Mouse (Mus musculus) embryonic facial prominence, embryonic 14.5 days (tissue): ENCODE measurements around the gene Rad54l2. TPM values are rescaled to one million over a fixed set of nuclear protein-coding genes. Genes with fewer than 3 reads are reported as not detected.

Experiments
- ATAC-seq: fragments of 200-750 bp; cut with Nextera tagmentation; 2 replicates; pipeline ENCODE4 v1.8.0; 2017; ENCODE audit warnings: low read depth, moderate number of reproducible peaks, moderate TSS enrichment
- DNase-seq: peaks from one replicate; pipeline ENCODE4 v3.0.0-alpha.2; 2015; ENCODE audit warnings: low spot score
- H3K27ac ChIP-seq: fragments of 300-500 bp; sonication (generic); replicated peaks from 2 replicates; pipeline ENCODE4 v1.5.1; 2014; ENCODE audit warnings: low read depth, mild to moderate bottlenecking, low read length, moderate library complexity
- H3K27me3 ChIP-seq: fragments of 300-500 bp; sonication (generic); replicated peaks from 2 replicates; pipeline ENCODE4 v1.6.1; 2014; ENCODE audit warnings: low read length; ENCODE audit not compliant: control insufficient read depth, insufficient read depth
- H3K36me3 ChIP-seq: fragments of 300-500 bp; sonication (generic); 2 replicates; pipeline ENCODE4 v1.6.1; 2014; ENCODE audit warnings: low read length, mixed read lengths; ENCODE audit not compliant: control insufficient read depth, insufficient read depth
- H3K4me1 ChIP-seq: fragments of 300-500 bp; sonication (generic); 2 replicates; pipeline ENCODE4 v1.6.1; 2014; ENCODE audit warnings: antibody characterized with exemption, low read length; ENCODE audit not compliant: control insufficient read depth, insufficient read depth
- H3K4me2 ChIP-seq: fragments of 300-500 bp; sonication (generic); 2 replicates; pipeline ENCODE4 v1.6.1; 2014; ENCODE audit warnings: low read depth, mild to moderate bottlenecking, low read length, moderate library complexity, mixed read lengths
- H3K4me3 ChIP-seq: fragments of 300-500 bp; sonication (generic); 2 replicates; pipeline ENCODE4 v1.5.1; 2014; ENCODE audit warnings: low read depth, mild to moderate bottlenecking, low read length
- H3K9ac ChIP-seq: fragments of 300-500 bp; sonication (generic); 2 replicates; pipeline ENCODE4 v1.6.1; 2014; ENCODE audit warnings: low read depth, mild to moderate bottlenecking, low read length, moderate library complexity, mixed read lengths
- H3K9me3 ChIP-seq: fragments of 300-500 bp; sonication (generic); 2 replicates; pipeline ENCODE4 v1.6.1; 2016; ENCODE audit warnings: low read length; ENCODE audit not compliant: control insufficient read depth
- WGBS: fragments of 180-500 bp; shearing (Covaris S2); extraction: QIAGEN DNeasy Blood & Tissue Kit; methylation state at CpG from one replicate; pipeline ENCODE4 v1.1.7; 2014; 5-methylcytosine and 5-hydroxymethylcytosine counted together
- polyA plus RNA-seq: library from polyadenylated mRNA; unstranded; fragments of >200 nt; fragmentation: Nextera tagmentation; extraction: Ambion mirVana; gene quantifications from 2 replicates; pipeline ENCODE4 v1.2.1, GENCODE M21; 2014

Rad54l2 gene
- polyA plus RNA-seq = 3.2 and 4.3 TPM in 2 replicates

- Histone ChIP-seq H3K27ac (peak within 1 kb of the TSS; percentile 93), H3K9me3 (no peaks in the 10 kb centered on the region), H3K4me3 (peak within 1 kb of the TSS; percentile 100), H3K9ac (peak within 1 kb of the TSS; percentile 100), H3K27me3 (no peaks in the 10 kb centered on the region), H3K4me1 (peaks cover 11% of the 10 kb centered on the region), H3K4me2 (peak within 1 kb of the TSS; percentile 78), H3K36me3 (no peaks in the 10 kb centered on the region)
- ATAC-seq = peak; percentile 92
- WGBS = under 1% methylated on average over 38 of the region's 49 CpGs
- DNase-seq = peak; percentile 85
Measured at GRCm38 (mm10) chr9:106788812-106789321, at the start of gene Rad54l2. Gene Rad54l2, minus strand, starts transcription at chr9:106789194.

GRCm38 (mm10) chr9:106822381-106823104, 33.5 kb upstream of the Rad54l2 start:
- Histone ChIP-seq H3K4me3 (peak overlapping the region; percentile 93), H3K9me3 (no peaks in the 10 kb centered on the region), H3K4me1 (no peaks in the 10 kb centered on the region), H3K27me3 (no peaks in the 10 kb centered on the region), H3K36me3 (no peaks in the 10 kb centered on the region), H3K4me2 (peak overlapping the region; percentile 54), H3K27ac (peak overlapping the region; percentile 97), H3K9ac (peak overlapping the region; percentile 98)
- ATAC-seq = peak; percentile 81
- WGBS = 2% methylated on average over 23 of the region's 32 CpGs
- peak; percentile 94 for DNase-seq

GRCm38 (mm10) chr9:106821618-106822380, 32.8 kb upstream of the Rad54l2 start, which contains the start of gene Dcaf1:
Gene Dcaf1, plus strand, starts transcription at chr9:106821874.
- Histone ChIP-seq H3K27ac (peak within 1 kb of the TSS; percentile 97), H3K4me3 (peak within 1 kb of the TSS; percentile 93), H3K27me3 (no peaks in the 10 kb centered on the region), H3K9ac (peak within 1 kb of the TSS; percentile 98), H3K9me3 (no peaks in the 10 kb centered on the region), H3K4me2 (peak within 1 kb of the TSS; percentile 58), H3K36me3 (no peaks in the 10 kb centered on the region), H3K4me1 (no peaks in the 10 kb centered on the region)
- peak; percentile 98 for ATAC-seq
- DNase-seq = peak; percentile 99
- WGBS = 0% methylated on average over 38 of the region's 71 CpGs

GRCm38 (mm10) chr9:106821050-106821617, 32.1 kb upstream of the Rad54l2 start:
- ATAC-seq (no peak), DNase-seq (no peak)
- no peaks in the 10 kb centered on the region for H3K27me3 ChIP-seq
- H3K9ac ChIP-seq = peak overlapping the region; percentile 61
- no peaks in the 10 kb centered on the region for H3K4me1 ChIP-seq
- peak overlapping the region; percentile 42; the same call in 1 of the 2 replicates for H3K27ac ChIP-seq
- H3K4me2 ChIP-seq = peak overlapping the region; percentile 58
- no peaks in the 10 kb centered on the region for H3K36me3 ChIP-seq
- H3K4me3 ChIP-seq = peak overlapping the region; percentile 93
- H3K9me3 ChIP-seq = no peaks in the 10 kb centered on the region
- WGBS = 50% methylated on average over 15 of the region's 15 CpGs

- 91% methylated on average over 1 of the region's 1 CpGs for WGBS
- no peak overlapping the region for H3K9ac ChIP-seq
Measured at GRCm38 (mm10) chr9:106819201-106819600, 30.2 kb upstream of the Rad54l2 start.

GRCm38 (mm10) chr9:106818191-106818590, 29.2 kb upstream of the Rad54l2 start:
- 74% methylated on average over 6 of the region's 6 CpGs for WGBS
- ATAC-seq (no peak), DNase-seq (no peak)
- Histone ChIP-seq H3K36me3 (no peaks in the 10 kb centered on the region), H3K4me2 (no peak overlapping the region), H3K27ac (no peak overlapping the region), H3K9me3 (no peaks in the 10 kb centered on the region), H3K4me1 (no peaks in the 10 kb centered on the region), H3K9ac (no peak overlapping the region), H3K27me3 (no peaks in the 10 kb centered on the region), H3K4me3 (no peak overlapping the region)

More at GRCm38 (mm10) chr9:106819201-106819600, 30.2 kb upstream of the Rad54l2 start:
- no peaks in the 10 kb centered on the region for H3K27me3 ChIP-seq
- no peak overlapping the region for H3K4me2 ChIP-seq
- no peak overlapping the region for H3K4me3 ChIP-seq
- no peak for DNase-seq
- no peak overlapping the region for H3K27ac ChIP-seq
- H3K4me1 ChIP-seq = no peaks in the 10 kb centered on the region
- no peak for ATAC-seq
- H3K9me3 ChIP-seq = no peaks in the 10 kb centered on the region
- H3K36me3 ChIP-seq = no peaks in the 10 kb centered on the region

- ATAC-seq = peak; percentile 85
- H3K4me2 ChIP-seq = no peak overlapping the region
- WGBS = 64% methylated on average over 4 of the region's 4 CpGs
- H3K36me3 ChIP-seq = no peaks in the 10 kb centered on the region
- H3K4me1 ChIP-seq = no peaks in the 10 kb centered on the region
- H3K4me3 ChIP-seq = no peak overlapping the region
- H3K9me3 ChIP-seq = peaks cover 14% of the 10 kb centered on the region
- no peak overlapping the region for H3K27ac ChIP-seq
- H3K9ac ChIP-seq = no peak overlapping the region
- DNase-seq = peak; percentile 61
- H3K27me3 ChIP-seq = no peaks in the 10 kb centered on the region
Measured at GRCm38 (mm10) chr9:106806503-106806902, 17.5 kb upstream of the Rad54l2 start.

- no peaks in the 10 kb centered on the region for H3K27me3 ChIP-seq
- ATAC-seq = no peak
- no peak for DNase-seq
- H3K4me2 ChIP-seq = no peak overlapping the region
- no peaks in the 10 kb centered on the region for H3K9me3 ChIP-seq
- WGBS = 68% methylated on average over 6 of the region's 6 CpGs
- H3K4me1 ChIP-seq = peaks cover 11% of the 10 kb centered on the region
- H3K9ac ChIP-seq = no peak overlapping the region
- H3K27ac ChIP-seq = no peak overlapping the region
- H3K36me3 ChIP-seq = no peaks in the 10 kb centered on the region
- no peak overlapping the region for H3K4me3 ChIP-seq
Measured at GRCm38 (mm10) chr9:106790831-106791230, 1.8 kb upstream of the Rad54l2 start.
